Mouse (Mus musculus): Measurements from ENCODE around the gene Cd55b. TPM values are rescaled to one million over a fixed set of nuclear protein-coding genes. Genes with fewer than 3 reads are reported as not detected.

Cd55b gene
- total RNA-seq, 2 experiments from 2014 or later, result not detected

DNA sequence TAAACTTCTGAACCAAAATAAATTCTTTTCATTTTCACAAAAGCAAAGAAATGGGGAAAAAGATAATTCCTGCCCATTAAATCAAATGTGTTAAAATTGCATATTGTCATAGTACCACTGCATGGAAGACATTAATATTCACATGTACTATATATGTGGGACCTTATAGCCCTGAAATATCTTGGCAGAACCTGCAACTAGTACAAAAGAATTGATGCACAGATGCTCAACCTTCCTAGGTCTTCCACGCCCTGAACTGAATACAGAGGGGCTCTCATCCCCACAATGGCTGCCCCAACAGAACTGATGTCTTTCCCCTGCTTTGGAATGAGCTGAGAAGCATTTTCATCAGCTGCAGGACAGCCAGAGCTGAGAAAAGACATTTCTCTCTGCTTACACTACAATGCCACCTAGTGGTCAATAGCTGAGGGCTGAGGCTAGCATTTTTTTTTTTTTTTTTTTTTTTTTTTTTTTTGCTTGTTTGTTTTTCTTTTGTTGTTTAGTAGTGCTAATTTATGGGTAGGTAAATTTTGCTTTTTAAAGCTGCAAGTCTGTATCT is 72.7 kb downstream of the Cd55b start:
- intact Hi-C loops (cut with DNase I), result loop anchor here (10.0 kb wide), 1 partner anchor 1475 kb away; no protein-coding TSS in a partner anchor
- DNase-seq, result peak; percentile 5

DNA sequence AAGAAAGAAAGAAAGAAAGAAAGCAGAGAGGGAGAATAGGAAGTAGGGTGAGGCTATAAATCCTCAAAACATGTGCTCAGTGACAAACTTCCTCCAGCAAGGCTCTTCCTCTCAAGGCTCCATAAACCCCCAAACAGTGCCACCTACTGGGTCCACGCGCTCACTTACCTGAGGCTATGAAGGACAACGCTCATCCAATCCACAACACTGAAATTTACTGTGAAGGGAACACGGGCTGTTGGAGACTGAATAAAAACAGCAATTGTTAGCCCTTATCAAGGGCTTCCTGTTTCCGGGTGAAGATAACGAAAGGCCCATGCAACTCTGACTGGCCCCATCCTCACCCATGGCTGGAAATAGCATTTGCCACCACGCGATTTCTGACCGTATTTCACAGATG is 80.4 kb downstream of the Cd55b start:
- intact Hi-C loops (cut with DNase I), result no loop called here
- DNase-seq, result peak; percentile 1

Other genes with a start within 250 kb of the Cd55b start
- gene Cd55, start 39.7 kb upstream of the Cd55b start, total RNA-seq (2021), result 1 to 10 TPM; 7.6 to 8.9 TPM
- not detected for gene Zp3r, start 206.6 kb upstream of the Cd55b start, total RNA-seq (2021)
- gene C4bp, start 238.6 kb upstream of the Cd55b start, total RNA-seq (2021), result not detected